Mouse (Mus musculus): ENCODE measurements at regions not wholly inside any gene's neighbourhood (a gene's known extent, or its start where the extent isn't known, plus 50 kb on each side); places are given as distances from the start of the nearest gene placed in this dataset.

DNA sequence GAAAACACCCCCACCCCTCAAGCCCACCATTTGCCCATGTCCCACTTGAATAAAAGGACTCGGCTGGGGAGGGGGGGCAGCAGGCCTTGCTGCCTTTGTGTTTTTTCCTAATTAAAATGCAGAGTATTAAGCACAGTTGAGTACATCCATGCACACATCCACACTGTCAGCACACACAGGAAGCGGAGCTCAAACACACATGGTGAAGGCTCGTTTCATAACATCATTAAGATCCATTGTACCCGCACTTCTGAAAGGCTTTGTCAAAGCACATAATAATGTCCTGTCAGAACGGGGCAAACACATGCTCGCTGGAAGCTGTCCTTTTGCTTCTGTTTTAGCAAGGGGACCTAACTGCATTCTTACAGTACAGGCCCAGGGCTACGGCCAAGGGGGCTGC, 75.3 kb upstream of the Arhgap21 start:
- no peak for DNase-seq (ENCODE audit: extremely low spot score)

DNA sequence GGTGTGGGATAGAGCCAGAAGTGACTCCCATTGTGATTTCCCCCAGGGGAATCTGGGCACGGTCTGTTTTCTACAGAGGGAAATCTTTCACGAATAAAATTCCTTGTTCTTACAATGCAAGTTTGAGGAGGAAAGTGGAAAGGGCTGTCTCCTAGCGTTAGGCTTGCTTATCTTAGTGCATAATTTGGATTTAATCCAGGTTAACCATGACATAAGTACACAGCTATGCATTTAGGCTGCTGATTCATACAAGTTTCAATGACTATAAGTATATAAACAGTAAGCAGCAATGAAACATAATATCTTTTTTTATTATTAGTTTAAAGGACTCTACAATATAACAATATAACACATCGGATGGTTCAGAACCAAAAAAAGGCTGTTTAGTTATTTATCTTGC, 74.6 kb upstream of the Arhgap21 start:
- DNase-seq (ENCODE audit: extremely low spot score) = no peak

DNA sequence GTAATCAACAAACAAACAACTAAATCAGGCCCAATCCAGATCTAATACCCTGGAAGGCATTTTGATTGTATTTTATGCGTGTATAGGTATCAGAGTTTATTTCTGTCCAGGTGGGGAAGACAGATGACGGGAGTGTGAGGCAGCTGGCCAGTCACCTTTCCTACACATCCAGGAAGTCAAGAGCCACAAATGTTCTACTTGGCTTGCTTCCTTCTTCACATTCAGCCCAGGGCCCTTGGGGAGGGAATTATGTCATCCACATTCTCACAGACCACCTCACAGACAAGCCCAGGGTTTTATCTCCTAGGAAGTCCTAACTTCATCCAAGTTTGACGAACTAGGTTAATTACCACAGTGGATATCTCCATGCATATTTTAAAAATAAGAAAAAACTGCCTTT, 68.9 kb upstream of the Arhgap21 start:
- DNase-seq (ENCODE audit: extremely low spot score) = no peak

DNA sequence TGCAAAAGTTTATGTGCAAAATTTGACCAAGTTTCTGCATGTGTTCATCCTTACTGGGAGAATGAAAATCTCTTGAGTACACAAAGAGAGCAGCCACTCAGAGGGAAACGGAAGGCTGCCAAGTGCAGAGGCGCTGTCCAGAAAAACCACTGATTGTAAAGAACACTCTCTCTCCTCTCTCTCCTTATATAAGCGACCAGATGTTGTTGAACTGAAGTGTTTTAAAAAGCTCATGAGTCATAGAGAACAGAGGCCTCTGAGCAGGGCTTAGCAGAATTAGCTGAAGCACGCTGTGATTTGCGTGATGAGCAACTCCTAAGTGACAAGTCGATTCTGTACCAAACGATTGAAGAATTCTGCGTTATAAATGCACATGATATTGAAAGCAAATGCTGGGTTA, 68.5 kb upstream of the Arhgap21 start:
- DNase-seq (ENCODE audit: extremely low spot score) = no peak

DNA sequence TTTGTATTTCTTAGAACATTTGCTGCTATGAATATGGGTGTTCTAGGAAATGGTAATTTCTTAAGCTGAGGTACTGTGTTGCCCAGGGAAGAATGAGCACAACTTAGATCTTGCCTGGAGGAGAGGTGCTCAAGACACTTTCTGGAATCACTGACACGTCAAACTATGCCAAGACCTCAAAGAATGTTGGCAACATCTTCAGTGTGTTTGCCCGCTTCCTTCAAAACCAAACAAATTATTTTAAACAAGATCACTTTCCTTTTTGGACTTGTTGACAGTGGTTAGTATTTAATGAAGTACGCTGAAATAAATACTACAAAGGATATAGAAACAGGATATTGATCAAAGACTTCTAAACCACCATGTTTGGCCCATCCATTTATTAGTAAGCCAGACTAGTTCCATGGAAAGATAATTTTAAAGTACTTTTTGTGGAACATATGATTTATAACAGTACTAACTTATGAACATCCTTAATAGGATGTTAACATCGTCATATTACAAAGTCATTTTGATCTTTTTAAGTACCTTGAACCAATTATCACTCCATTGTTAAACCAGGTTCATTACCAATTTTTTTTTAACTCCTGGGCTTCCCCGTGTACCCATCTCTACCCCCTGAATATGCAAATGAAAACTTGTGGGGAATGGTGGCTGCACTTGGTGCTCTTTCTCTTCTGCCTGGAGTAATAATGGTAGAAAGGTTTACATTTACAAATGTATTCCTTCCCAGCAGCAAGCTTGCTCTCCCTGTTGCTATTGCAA, 67.4 kb upstream of the Arhgap21 start:
- DNase-seq (ENCODE audit: extremely low spot score) = no peak

DNA sequence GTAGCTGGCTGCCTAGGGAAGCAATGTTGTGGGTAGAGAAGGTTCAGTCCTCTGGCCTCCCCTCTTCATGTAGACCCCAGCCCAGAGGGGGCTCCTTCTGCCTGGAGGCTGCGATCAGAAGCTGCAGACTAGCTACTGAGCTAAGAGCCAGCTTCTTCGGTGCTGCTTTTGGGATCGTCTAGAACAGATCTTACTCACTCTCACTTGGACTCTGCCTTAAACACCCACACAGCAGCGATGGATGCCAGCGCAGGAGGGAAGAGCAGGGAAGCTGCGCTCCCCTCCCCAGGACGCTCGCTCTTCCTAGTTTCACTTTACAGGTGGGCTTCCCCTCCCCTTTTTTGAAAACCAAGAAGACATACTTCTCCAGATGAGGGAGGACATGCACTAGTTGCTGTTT, 66.0 kb upstream of the Arhgap21 start:
- DNase-seq (ENCODE audit: extremely low spot score) = no peak

DNA sequence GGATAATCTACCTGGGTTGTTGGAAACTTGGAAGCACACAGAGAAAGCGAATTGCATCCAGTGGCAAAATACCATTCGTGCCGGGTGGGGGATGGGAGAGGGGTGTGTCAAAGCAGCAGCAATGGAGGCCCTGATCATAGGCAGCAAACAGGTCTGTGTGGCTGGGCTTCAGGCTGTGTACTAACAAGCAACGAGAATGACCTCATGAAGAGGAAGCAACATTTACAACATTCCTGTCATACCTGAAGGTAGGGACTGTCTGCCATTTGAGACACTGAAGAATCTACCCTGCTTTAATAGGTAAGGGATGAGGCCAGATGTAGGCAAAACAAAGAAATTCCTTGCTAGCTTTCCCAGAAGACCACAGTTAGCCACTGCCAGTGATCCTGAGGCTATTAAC, 62.0 kb upstream of the Arhgap21 start:
- peak; percentile 28 for DNase-seq (ENCODE audit: extremely low spot score)

DNA sequence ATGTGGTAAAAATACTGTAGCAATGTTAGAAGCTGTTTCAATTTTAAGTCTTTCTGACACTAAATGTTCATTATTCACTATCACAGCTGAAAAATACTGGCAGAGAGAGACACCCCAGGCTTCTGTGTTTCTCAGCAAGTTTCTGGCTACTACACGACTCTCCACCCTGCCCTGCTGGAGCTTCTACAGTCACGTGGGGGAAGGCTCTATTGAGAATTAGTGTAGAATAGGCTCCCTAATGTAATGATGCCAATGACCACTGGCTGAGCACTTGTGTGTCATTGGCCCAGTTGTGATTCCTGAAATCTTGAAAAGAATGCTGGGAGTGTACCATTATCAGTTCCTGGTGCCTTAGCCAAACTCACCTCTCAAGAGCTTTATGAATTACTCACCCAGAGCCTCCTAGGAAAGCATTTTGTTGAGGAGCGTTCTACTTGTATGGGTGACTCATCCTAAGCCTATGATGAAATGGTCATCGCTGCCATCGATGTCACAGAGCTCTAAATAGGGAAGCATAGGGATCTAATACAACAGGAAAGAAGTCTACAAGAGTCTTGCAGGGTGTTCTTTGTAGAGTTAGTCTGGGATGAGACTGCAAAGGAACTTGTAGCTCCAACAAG, 60.8 kb upstream of the Arhgap21 start:
- no peak for DNase-seq (ENCODE audit: extremely low spot score)

DNA sequence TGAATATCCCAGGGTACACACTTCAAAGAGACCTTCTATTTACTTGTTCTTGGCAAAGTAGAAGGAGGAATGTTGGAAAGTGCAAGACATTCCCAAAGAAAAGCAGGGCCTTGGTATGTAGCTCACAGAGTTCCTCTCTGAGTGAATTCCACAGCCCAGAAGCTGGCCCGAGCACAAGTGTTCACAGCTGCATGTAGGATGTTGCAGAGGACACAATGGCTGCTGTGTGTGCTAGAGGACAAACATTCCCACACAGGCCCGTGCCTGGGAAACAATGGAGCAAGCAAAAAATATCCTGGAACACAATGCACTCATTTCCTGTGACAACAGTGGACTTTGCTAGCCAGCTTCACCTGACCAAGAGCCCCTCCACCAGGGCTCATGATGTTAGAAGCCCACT, 59.9 kb upstream of the Arhgap21 start:
- DNase-seq (ENCODE audit: extremely low spot score) = no peak

DNA sequence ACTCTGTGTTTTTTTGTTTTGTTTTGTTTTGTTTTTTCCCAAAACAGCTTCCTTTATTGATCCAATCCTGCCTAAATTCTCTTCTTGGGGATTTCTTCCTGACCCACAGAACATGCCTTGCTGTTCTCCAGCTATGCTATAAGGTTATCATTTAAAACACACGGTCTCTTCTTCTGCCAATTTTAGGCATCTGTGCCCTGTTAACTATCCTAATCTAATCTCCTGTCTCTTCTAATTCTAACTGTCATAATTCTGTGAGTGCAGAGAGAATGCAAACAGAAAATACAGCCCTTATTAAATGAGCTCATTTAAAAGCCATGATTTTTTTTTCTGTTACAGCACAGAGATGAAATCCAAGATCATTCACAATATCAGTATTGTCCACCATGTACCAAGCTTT, 49.9 kb upstream of the Arhgap21 start:
- DNase-seq (ENCODE audit: extremely low spot score) = no peak

Measured in embryo, embryonic 9.5 days (tissue).